Mouse (Mus musculus) neural tube, embryonic 10.5 days (tissue): ENCODE measurements around the gene Fam209.

ENCODE experiments used
- DNase-seq: peaks from one replicate; pipeline ENCODE4 v3.0.0-alpha.2; 2017; ENCODE audit warnings: low spot score; ENCODE audit errors: extremely low spot score

Fam209 gene

GRCm38 (mm10) chr2:172477350-172477749, 5.0 kb downstream of the Fam209 start:
- no peak for DNase-seq

- peak; percentile 50 for DNase-seq
Measured at GRCm38 (mm10) chr2:172477860-172478259, 5.5 kb downstream of the Fam209 start.

DNA sequence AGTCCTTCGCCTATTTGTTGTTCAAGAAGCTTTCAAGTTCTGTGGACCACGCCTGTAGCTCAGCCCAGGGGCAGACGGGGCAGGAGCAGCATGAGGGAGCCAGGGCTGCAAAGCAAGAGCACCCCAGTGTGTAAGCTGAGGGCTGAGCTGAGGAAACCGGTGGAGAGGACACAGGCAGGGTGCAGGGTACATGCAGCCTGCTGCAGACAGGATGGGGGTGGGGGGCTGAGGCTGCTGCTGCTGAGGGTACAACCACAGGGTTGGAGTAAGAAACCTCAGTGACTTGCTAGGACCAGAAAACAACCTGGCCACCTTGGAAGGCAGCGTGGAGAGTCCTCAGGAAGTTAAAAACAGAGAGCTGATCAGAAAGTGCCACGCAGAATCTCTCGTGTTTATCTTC, 8.0 kb downstream of the Fam209 start:
- DNase-seq: no peak

DNA sequence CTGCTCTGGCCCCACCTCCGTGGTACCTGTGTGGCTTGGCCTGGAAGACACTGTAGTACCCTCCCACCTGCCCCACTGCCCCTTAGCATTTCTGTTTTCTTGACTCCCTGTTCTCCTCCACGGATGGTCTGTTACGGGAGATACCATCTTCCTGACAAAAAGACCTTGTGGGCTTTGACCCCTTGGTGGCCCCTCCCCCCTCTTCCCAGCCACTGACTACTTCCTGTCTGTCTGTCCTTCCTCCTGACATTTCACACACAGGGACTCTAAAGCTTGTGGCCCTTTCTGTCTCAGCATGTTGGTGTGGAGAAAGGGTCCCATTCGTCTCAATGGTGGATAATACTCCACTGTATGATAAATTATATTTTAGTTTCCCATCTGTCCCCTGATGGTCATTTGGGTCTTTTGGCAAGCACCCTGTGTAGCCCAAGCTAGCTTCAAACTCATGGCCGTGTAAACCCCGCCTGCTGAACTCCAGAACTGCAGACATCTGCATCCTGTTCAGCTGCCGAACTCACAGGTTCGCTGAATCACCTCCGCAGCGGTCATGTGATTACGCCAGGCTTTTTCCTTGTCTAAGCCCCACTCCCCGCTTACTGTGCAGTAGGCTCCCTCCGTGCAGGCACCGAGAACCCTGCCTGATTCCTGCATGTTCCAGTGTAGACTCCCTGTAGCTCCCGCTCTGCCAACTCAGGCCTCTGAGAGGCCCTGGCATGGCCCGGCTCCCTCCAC, 9.5 kb downstream of the Fam209 start:
- no peak for DNase-seq

GRCm38 (mm10) chr2:172483766-172484413, 11.6 kb downstream of the Fam209 start:
- no peak for DNase-seq

- no peak for DNase-seq
Measured at GRCm38 (mm10) chr2:172484696-172485370, 12.5 kb downstream of the Fam209 start.

GRCm38 (mm10) chr2:172496736-172497345, 24.5 kb downstream of the Fam209 start:
- no peak for DNase-seq

DNA sequence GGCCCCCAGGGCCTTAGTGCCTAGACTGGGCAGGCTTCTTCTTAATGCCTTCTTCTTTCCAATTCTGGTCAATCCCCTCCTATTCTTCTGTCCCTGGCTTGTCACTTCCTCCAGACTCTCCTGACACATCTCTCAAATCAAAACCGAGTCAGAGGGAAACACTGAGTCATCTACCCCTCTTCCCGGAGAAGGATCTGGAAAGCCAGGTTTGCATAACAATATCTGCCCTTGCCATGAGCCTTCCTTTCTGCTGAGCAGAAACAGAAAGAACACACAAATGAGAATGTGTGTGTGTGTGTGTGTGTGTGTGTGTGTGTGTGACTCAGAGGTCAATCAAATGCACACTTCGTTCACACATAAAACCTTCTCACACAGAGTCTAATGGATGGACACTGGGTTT, 26.5 kb downstream of the Fam209 start:
- no peak for DNase-seq

- DNase-seq: no peak
Measured at GRCm38 (mm10) chr2:172500752-172501316, 28.5 kb downstream of the Fam209 start.

DNA sequence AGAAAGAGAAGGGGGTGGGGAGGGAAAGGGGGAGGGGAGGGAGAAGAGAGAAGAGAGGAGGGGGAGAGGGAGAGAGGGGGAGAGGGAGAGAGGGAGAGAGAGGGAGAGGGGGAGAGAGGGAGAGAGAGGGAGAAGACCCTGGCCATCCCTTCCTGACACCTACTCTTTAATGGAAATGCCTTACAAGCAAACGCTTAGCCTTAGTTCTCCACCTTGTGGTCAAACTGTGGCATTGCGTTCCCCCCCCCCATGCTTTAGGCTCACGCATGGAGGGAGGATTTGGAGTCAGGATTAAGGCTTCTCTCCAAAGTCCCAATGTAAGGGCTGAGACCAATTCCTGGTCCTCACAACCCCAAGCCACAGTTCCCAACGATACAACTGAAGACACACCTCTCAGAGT, 29.0 kb downstream of the Fam209 start:
- DNase-seq: peak; percentile 79

DNA sequence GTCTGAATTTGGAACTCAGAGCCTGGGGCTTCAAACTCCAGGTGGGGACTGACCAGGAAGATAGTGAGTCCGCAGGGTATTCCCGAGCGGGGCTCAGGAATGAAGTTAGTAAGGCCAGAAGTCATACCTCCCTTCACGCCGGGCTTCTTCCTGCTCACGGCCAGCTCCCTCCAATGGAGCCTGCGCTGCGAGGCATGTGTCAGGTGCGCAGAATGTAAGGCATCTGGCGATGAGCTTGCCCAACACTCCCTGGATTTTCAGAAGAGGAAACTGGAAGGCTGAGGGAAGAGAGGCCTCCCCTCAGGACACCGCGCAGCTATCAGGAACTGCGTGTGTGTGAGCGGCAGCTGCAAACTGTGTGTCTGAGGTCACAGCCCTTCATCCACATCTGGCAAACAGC, 29.8 kb downstream of the Fam209 start:
- peak; percentile 38 for DNase-seq

DNA sequence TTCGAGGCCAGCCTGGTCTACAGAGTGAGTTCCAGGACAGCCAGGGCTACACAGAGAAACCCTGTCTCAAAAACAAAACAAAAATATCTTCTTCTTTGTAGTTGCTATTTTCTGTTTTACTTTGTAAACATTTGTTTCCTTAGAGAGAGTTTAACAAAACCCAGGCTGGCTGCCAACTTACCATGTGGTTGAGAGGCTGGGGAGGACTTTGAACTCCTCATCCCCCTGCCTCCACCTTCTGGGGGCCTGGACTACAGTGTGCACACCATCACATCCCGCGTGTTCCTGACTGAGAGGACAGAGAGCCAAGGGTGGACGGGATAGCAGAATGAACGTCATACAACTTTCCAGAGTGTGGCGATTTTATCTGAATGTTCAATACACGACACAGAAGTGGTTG, 33.8 kb downstream of the Fam209 start:
- DNase-seq: no peak

- DNase-seq: no peak
Measured at GRCm38 (mm10) chr2:172510056-172510712, 37.9 kb downstream of the Fam209 start.

DNA sequence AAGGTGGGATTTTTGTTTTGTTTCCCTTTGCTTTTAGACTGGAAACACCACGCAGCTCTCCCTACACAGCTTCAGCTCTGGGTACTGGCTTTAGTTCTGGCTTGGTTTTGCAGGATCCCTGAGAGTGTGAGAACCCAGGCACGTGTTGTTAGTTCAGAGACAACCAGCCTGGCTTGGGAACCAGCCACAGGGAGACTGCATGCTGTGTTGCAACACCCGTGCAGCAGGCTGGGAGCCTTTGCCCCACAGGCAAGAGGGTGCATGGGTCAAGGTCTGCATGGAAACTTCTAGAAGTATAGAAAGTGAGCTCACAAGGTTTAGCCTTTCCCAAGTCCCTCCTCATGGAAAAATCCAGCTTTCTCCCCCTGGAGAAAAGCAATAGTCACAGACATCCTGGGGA, 38.6 kb downstream of the Fam209 start:
- DNase-seq: no peak

GRCm38 (mm10) chr2:172516407-172516992, 44.2 kb downstream of the Fam209 start:
- DNase-seq: no peak

GRCm38 (mm10) chr2:172520616-172521371, 48.5 kb downstream of the Fam209 start:
- DNase-seq: no peak

DNA sequence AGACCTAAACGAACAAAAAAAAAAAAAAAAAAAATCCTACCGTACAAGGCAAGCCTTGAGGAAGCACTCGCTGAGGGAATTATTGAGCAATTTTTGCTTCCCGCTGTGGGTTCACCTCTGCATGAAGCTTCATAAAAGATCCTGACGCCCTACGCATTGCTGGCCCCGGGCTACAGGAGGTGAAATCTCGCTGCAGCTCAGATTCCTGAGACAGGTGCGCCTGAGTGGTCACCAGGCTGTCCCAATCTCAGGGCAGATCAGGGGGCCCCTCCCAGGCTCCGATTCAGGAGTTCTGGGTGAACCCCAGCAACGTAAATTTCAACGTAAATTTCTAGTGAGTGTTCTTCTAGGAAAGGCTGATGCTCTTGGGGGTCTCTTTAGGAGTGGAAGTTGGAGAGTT, 50.2 kb downstream of the Fam209 start:
- no peak for DNase-seq
